Mouse (Mus musculus) myocyte (in vitro differentiated cells): ENCODE measurements around the gene Dlg1. TPM values are rescaled to one million over a fixed set of nuclear protein-coding genes. Genes with fewer than 3 reads are reported as not detected.

Source experiments
- H3K27me3 ChIP-seq: one replicate; pipeline ENCODE4 v1.6.1; 2011; ENCODE audit not compliant: control insufficient read depth, insufficient read depth, insufficient read length
- H3K36me3 ChIP-seq: one replicate; pipeline ENCODE4 v1.6.1; 2011; ENCODE audit not compliant: control insufficient read depth, insufficient read depth
- H3K4me2 ChIP-seq: one replicate; pipeline ENCODE4 v1.6.1; 2011; ENCODE audit warnings: low read depth, control low read depth
- H3K4me3 ChIP-seq: one replicate; pipeline ENCODE4 v1.5.1; 2011; ENCODE audit warnings: mild to moderate bottlenecking, control low read depth, moderate library complexity
- H3K79me2 ChIP-seq: one replicate; pipeline ENCODE4 v1.6.1; 2011; ENCODE audit not compliant: control insufficient read depth, insufficient read depth
- H3ac ChIP-seq: one replicate; pipeline ENCODE4 v1.6.1; 2011; ENCODE audit not compliant: control insufficient read depth, insufficient read length
- CEBPB ChIP-seq: IDR thresholded peaks from 2 replicates; pipeline ENCODE4 v1.6.1; 2011; ENCODE audit warnings: mild to moderate bottlenecking, moderate library complexity; ENCODE audit not compliant: poor library complexity, insufficient read depth, severe bottlenecking
- E2F4 ChIP-seq: IDR thresholded peaks from one replicate; pipeline ENCODE4 v1.6.1; 2011; ENCODE audit warnings: mild to moderate bottlenecking, control low read depth, moderate library complexity; ENCODE audit not compliant: insufficient read depth
- MAX ChIP-seq: IDR thresholded peaks from one replicate; pipeline ENCODE4 v1.6.1; 2011; ENCODE audit warnings: low read depth, mild to moderate bottlenecking, control low read depth
- MYOD1 ChIP-seq, 3 experiments: IDR thresholded peaks; one replicate each; pipeline ENCODE4 v1.6.1; 2011; ENCODE audit warnings: control low read depth in 2 of 3, low read depth in 2 of 3, mild to moderate bottlenecking in 2 of 3, moderate library complexity in 1 of 3; ENCODE audit not compliant: insufficient read length in 2 of 3, control insufficient read depth in 1 of 3
- MYOG ChIP-seq, 3 experiments: IDR thresholded peaks; one replicate each; pipeline ENCODE4 v1.6.1; 2011; ENCODE audit warnings: control low read depth in 2 of 3, low read depth in 2 of 3, mild to moderate bottlenecking in 2 of 3; ENCODE audit not compliant: insufficient read length in 2 of 3, control insufficient read depth in 1 of 3, insufficient read depth in 1 of 3
- POLR2A ChIP-seq: IDR thresholded peaks from one replicate; pipeline ENCODE4 v1.6.1; 2011; ENCODE audit warnings: low read depth, mild to moderate bottlenecking, control low read depth, moderate library complexity; ENCODE audit not compliant: insufficient read length
- POLR2AphosphoS2 ChIP-seq: IDR thresholded peaks from one replicate; pipeline ENCODE4 v1.6.1; 2011; ENCODE audit warnings: low read depth, control low read depth; ENCODE audit not compliant: insufficient read length
- REST ChIP-seq: IDR thresholded peaks from one replicate; pipeline ENCODE4 v1.6.1; 2011; ENCODE audit warnings: mild to moderate bottlenecking, control low read depth, moderate library complexity; ENCODE audit not compliant: insufficient read depth, insufficient read length
- SRF ChIP-seq: IDR thresholded peaks from one replicate; pipeline ENCODE4 v1.6.1; 2011; ENCODE audit warnings: low read depth; ENCODE audit not compliant: control insufficient read depth, insufficient read length
- TCF12 ChIP-seq: IDR thresholded peaks from one replicate; pipeline ENCODE4 v1.6.1; 2011; ENCODE audit warnings: mild to moderate bottlenecking, control low read depth; ENCODE audit not compliant: poor library complexity, insufficient read depth, severe bottlenecking
- TCF3 ChIP-seq: IDR thresholded peaks from one replicate; pipeline ENCODE4 v1.6.1; 2011; ENCODE audit warnings: low read depth, control low read depth; ENCODE audit not compliant: insufficient read length
- USF1 ChIP-seq: IDR thresholded peaks from one replicate; pipeline ENCODE4 v1.6.1; 2011; ENCODE audit warnings: low read depth, mild to moderate bottlenecking, control low read depth, moderate library complexity
- polyA plus RNA-seq: library from polyadenylated mRNA; unstranded; fragments of >200 nt; fragmentation: generic; extraction: Trizol; gene quantifications from one replicate; pipeline ENCODE4 v1.2.1, GENCODE M21; 2012; ENCODE audit warnings: missing spikeins

Gene Dlg1
- polyA plus RNA-seq, 1 experiment, result 23.2 TPM

DNA sequence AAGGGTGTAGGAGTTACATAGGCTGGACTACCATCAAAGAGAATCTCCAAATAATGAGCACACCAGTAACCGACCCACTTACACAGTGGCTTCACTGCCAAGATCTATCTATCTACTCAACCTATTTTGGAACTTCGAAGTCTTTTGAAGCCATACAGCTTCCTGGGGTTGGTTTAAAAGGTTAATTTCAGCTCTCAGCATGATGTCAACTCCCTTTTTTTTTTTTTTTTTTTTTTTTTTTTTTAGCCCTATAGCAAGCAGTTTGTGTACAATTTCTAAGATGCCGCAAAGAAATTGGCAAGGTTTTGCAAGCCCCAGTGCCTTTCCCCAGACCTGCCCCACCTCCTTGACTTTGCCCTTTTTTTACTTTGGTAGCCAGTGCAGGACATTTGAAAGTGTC lies 202.0 kb downstream of the Dlg1 start:
- Histone ChIP-seq H3ac (no peak overlapping the region), H3K27me3 (no peaks in the 10 kb centered on the region), H3K4me3 (no peak overlapping the region), H3K4me2 (no peak overlapping the region), H3K79me2 (no peaks in the 10 kb centered on the region), H3K36me3 (peaks cover 48% of the 10 kb centered on the region)
- no peak for TF ChIP-seq USF1
- no peak for TF ChIP-seq MYOD1 (IDR thresholded peaks at IDR 0.05; ENCODE audit: control insufficient read depth in 1 of 3, insufficient read length in 2 of 3, low read depth in 2 of 3)
- no peak for TF ChIP-seq CEBPB
- no peak for TF ChIP-seq TCF3
- TF ChIP-seq MYOG (IDR thresholded peaks at IDR 0.05; ENCODE audit: control insufficient read depth in 1 of 3, insufficient read depth in 1 of 3, insufficient read length in 2 of 3, low read depth in 2 of 3), result no peak
- no peak for TF ChIP-seq MAX
- TF ChIP-seq POLR2AphosphoS2, result no peak
- TF ChIP-seq POLR2A, result no peak
- no peak for TF ChIP-seq SRF
- TF ChIP-seq E2F4, result no peak
- no peak for TF ChIP-seq TCF12
- TF ChIP-seq REST, result no peak

DNA sequence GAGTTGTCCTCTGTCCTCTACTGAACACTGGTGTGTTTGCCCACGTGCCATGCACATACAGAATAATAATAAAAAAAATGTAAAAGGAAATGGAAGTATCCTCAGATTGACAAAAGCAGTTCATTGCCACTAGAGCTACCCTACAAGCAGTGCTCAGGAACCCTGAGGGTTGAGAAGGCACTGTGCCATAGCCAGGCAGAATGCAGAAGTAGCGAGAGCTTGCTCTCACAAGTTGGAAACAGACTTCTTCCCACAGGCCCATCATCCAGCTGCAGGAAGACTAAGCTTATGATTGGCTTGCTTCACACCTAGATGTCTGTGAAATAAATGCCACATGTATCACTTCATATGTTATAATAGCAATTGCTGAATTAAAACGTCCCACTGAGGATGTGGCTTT lies 203.7 kb downstream of the Dlg1 start:
- Histone ChIP-seq H3K27me3 (no peaks in the 10 kb centered on the region), H3K4me3 (no peak overlapping the region), H3K36me3 (peaks cover 40% of the 10 kb centered on the region), H3K4me2 (no peak overlapping the region), H3ac (no peak overlapping the region), H3K79me2 (no peaks in the 10 kb centered on the region)
- TF ChIP-seq POLR2AphosphoS2 (no peak), MYOD1 (IDR thresholded peaks at IDR 0.05; ENCODE audit: control insufficient read depth in 1 of 3, insufficient read length in 2 of 3, low read depth in 2 of 3) (no peak), REST (no peak), MYOG (IDR thresholded peaks at IDR 0.05; ENCODE audit: control insufficient read depth in 1 of 3, insufficient read depth in 1 of 3, insufficient read length in 2 of 3, low read depth in 2 of 3) (no peak), MAX (no peak), POLR2A (no peak), CEBPB (no peak), E2F4 (no peak), USF1 (no peak), TCF3 (no peak), SRF (no peak)

DNA sequence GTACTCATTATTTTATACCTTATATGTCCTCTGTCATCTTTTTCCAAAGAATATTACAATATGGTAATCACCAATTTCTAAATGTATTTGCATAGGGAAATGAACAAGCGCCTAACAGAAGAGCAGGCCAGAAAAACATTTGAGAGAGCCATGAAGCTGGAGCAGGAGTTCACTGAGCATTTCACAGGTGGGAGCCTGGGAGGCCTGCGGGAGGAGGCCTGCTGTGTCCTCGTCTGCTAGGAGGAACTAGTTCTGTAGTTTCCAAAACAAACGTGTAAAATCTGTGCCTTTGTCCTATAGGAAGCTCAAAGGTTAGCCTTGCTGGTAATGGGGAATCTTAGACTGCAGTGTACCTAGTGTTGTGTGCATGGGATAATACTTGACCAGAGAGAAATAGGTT lies 204.5 kb downstream of the Dlg1 start:
- Histone ChIP-seq H3K27me3 (no peaks in the 10 kb centered on the region), H3ac (no peak overlapping the region), H3K79me2 (no peaks in the 10 kb centered on the region), H3K36me3 (peaks cover 36% of the 10 kb centered on the region), H3K4me3 (no peak overlapping the region), H3K4me2 (no peak overlapping the region)
- TF ChIP-seq POLR2AphosphoS2 (no peak), E2F4 (no peak), SRF (no peak), USF1 (no peak), TCF3 (no peak), CEBPB (no peak), MYOG (IDR thresholded peaks at IDR 0.05; ENCODE audit: control insufficient read depth in 1 of 3, insufficient read depth in 1 of 3, insufficient read length in 2 of 3, low read depth in 2 of 3) (no peak), MYOD1 (IDR thresholded peaks at IDR 0.05; ENCODE audit: control insufficient read depth in 1 of 3, insufficient read length in 2 of 3, low read depth in 2 of 3) (no peak), REST (no peak), POLR2A (no peak), MAX (no peak), TCF12 (no peak)

DNA sequence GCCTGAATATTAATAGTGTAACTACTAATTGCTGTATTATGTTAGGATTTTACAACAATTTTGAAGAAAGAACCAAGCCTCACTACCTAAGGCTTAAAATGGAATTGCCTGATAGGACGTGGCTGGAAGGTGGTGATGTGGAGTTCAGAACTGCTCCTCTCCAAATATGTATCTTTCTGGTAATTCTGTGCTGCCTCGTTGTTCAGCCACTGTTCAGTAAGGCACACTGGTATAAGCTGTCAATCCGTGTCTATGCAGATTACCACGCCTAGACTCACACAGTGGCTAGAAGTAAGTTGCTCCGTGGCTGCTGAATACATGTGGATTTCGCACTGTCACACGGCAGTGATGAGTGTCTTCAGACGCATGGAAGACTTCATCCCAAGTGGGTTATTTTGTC lies 210.5 kb downstream of the Dlg1 start:
- TF ChIP-seq MYOD1 (IDR thresholded peaks at IDR 0.05; ENCODE audit: control insufficient read depth in 1 of 3, insufficient read length in 2 of 3, low read depth in 2 of 3), result no peak
- TF ChIP-seq E2F4, result no peak
- no peak for TF ChIP-seq TCF12
- no peak for TF ChIP-seq CEBPB
- TF ChIP-seq MAX, result no peak
- H3ac ChIP-seq, result no peak overlapping the region
- H3K79me2 ChIP-seq, result no peaks in the 10 kb centered on the region
- no peaks in the 10 kb centered on the region for H3K27me3 ChIP-seq
- no peak overlapping the region for H3K4me3 ChIP-seq
- H3K4me2 ChIP-seq, result no peak overlapping the region
- peaks cover 10% of the 10 kb centered on the region for H3K36me3 ChIP-seq

DNA sequence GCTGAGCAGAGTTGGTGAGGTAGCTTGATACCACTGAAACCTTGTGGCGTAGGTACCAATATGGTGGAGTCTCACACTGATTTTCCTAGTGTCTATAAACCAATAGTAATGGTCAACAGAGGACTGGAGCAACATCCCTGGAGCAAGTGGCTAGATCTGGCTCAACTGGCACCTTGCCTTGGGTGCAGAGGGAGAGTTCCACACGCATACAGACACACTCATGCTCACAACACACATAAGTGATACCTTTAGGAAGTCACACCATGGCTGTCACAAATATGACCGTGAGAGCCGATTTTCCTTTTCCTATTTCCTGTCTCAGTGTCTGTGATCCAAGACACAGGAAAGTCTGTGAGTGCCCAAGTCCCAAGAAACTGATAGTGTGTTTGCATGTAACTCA lies 212.1 kb downstream of the Dlg1 start:
- TF ChIP-seq USF1 (no peak), MYOD1 (IDR thresholded peaks at IDR 0.05; ENCODE audit: control insufficient read depth in 1 of 3, insufficient read length in 2 of 3, low read depth in 2 of 3) (no peak), POLR2AphosphoS2 (peak; percentile 51), MAX (no peak), SRF (no peak), TCF12 (no peak)
- H3K4me2 ChIP-seq, result no peak overlapping the region
- no peaks in the 10 kb centered on the region for H3K79me2 ChIP-seq
- no peak overlapping the region for H3ac ChIP-seq
- no peak overlapping the region for H3K4me3 ChIP-seq
- H3K27me3 ChIP-seq, result no peaks in the 10 kb centered on the region
- H3K36me3 ChIP-seq, result peaks cover 10% of the 10 kb centered on the region
